Mouse (Mus musculus) spleen, adult 2 months (tissue): Measurements from ENCODE around the gene F3. TPM values are rescaled to one million over a fixed set of nuclear protein-coding genes. Genes with fewer than 3 reads are reported as not detected.

Experiments used
- DNase-seq, 2 experiments: peaks; one replicate each; pipeline versions ENCODE4 v3.0.0 to v3.0.0-alpha.2; 2012 to 2021; ENCODE audit warnings: low spot score in 2 of 2, low read depth in 1 of 2
- H3K27ac ChIP-seq: fragments of 200-500 bp; 2 replicates; pipeline ENCODE4 v1.5.1; 2012; ENCODE audit warnings: low read length, inconsistent platforms; ENCODE audit not compliant: insufficient read depth
- H3K27me3 ChIP-seq: fragments of 200-500 bp; 2 replicates; pipeline ENCODE4 v1.6.1; 2012; ENCODE audit warnings: mild to moderate bottlenecking, moderate library complexity, low read length, inconsistent platforms; ENCODE audit not compliant: control insufficient read depth, insufficient read depth
- H3K36me3 ChIP-seq: fragments of 200-500 bp; 2 replicates; pipeline ENCODE4 v1.6.1; 2012; ENCODE audit warnings: mild to moderate bottlenecking, low read length, inconsistent platforms; ENCODE audit not compliant: control insufficient read depth, insufficient read depth
- H3K4me1 ChIP-seq: fragments of 200-500 bp; 2 replicates; pipeline ENCODE4 v1.6.1; 2011; ENCODE audit warnings: inconsistent platforms; ENCODE audit not compliant: control insufficient read depth, insufficient read depth, insufficient read length
- H3K4me3 ChIP-seq: fragments of 200-500 bp; 2 replicates; pipeline ENCODE4 v1.5.1; 2011; ENCODE audit warnings: mild to moderate bottlenecking, inconsistent platforms; ENCODE audit not compliant: insufficient read depth, insufficient read length; ENCODE audit errors: extremely low read depth
- CTCF ChIP-seq: fragments of 200-500 bp; IDR thresholded peaks from 2 replicates; pipeline ENCODE4 v1.5.1; 2011; ENCODE audit warnings: mild to moderate bottlenecking, inconsistent platforms; ENCODE audit not compliant: insufficient read depth, insufficient read length, insufficient replicate concordance; ENCODE audit errors: extremely low read depth
- POLR2A ChIP-seq: fragments of 200-500 bp; IDR thresholded peaks from 2 replicates; pipeline ENCODE4 v1.6.1; 2011; ENCODE audit warnings: low read depth, low read length, inconsistent platforms
- WGBS: fragments of 180-500 bp; shearing (Covaris S2); methylation state at CpG from one replicate; pipeline ENCODE4 v1.1.7; 2018; 5-methylcytosine and 5-hydroxymethylcytosine counted together
- polyA plus RNA-seq: library from polyadenylated mRNA; depleted of rRNA; stranded (reverse); fragments of >200 nt; gene quantifications from 2 replicates; pipeline ENCODE4 v1.2.3, GENCODE M21; 2012

The F3 gene
- polyA plus RNA-seq, 1 experiment = 3.1 TPM

DNA sequence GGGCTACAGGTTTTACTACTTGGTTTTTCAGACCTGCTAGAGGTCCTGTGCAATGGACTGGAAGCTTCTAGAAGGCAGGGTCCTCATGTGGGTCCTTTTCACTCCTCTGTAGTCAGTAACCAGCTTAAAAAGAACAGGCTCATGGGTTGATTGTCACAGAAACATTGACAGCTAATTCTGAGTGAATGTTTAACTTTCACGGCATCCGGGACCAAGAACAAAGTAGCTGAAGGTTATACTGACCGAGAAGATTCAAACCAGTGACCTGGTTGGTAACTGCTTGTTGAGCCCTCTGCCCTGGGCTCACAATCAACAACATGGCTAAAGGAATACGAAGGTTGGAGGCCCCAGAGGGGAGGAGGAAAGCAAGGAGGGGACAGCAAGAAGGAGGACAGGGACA lies 38.4 kb upstream of the F3 start:
- WGBS = 90% methylated on average over 4 of the region's 4 CpGs
- Histone ChIP-seq H3K4me1 (no peaks in the 10 kb centered on the region), H3K27me3 (no peaks in the 10 kb centered on the region), H3K4me3 (no peak overlapping the region), H3K36me3 (no peaks in the 10 kb centered on the region), H3K27ac (no peak overlapping the region)
- no peak for DNase-seq
- TF ChIP-seq POLR2A (no peak), CTCF (no peak)

- Histone ChIP-seq H3K36me3 (no peaks in the 10 kb centered on the region), H3K4me1 (no peaks in the 10 kb centered on the region), H3K27me3 (no peaks in the 10 kb centered on the region), H3K27ac (no peak overlapping the region), H3K4me3 (no peak overlapping the region)
- WGBS = 79% methylated on average over 1 of the region's 1 CpGs
- no peak for TF ChIP-seq CTCF
- no peak for TF ChIP-seq POLR2A
- no peak for DNase-seq
Measured at GRCm38 (mm10) chr3:121685985-121686384, 37.4 kb upstream of the F3 start.

GRCm38 (mm10) chr3:121686408-121686911 lies 36.9 kb upstream of the F3 start:
- no peak for DNase-seq
- Histone ChIP-seq H3K4me1 (no peaks in the 10 kb centered on the region), H3K27me3 (no peaks in the 10 kb centered on the region), H3K4me3 (no peak overlapping the region), H3K36me3 (no peaks in the 10 kb centered on the region), H3K27ac (no peak overlapping the region)
- WGBS = 91% methylated on average over 4 of the region's 4 CpGs
- TF ChIP-seq CTCF (no peak), POLR2A (no peak)

GRCm38 (mm10) chr3:121687741-121688140 lies 35.6 kb upstream of the F3 start:
- H3K4me3 ChIP-seq = no peak overlapping the region

DNA sequence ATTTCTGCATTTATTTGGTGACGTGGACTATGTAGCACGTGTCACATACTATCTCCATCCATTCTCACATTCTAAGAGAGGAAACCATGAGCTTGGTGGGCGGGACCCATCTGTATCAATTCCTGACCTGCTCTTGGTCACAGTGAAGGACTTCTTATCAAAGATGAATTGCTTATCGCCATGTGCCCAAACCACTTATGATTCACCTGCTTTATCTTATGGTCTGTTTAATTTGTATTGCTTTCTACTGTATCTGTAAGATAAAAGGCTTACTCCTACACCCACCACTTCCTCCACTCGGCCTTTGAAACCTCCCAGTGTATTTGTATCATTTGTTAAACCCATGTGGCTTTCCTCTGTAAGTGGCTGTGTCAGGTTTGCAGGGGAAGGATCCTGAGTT lies 34.3 kb upstream of the F3 start:
- no peaks in the 10 kb centered on the region for H3K27me3 ChIP-seq
- no peak overlapping the region for H3K4me3 ChIP-seq
- H3K4me1 ChIP-seq = no peaks in the 10 kb centered on the region
- no peaks in the 10 kb centered on the region for H3K36me3 ChIP-seq
- H3K27ac ChIP-seq = no peak overlapping the region
- WGBS = 57% methylated on average over 5 of the region's 5 CpGs
- no peak for DNase-seq
- TF ChIP-seq CTCF (no peak), POLR2A (no peak)

More at GRCm38 (mm10) chr3:121687741-121688140, 35.6 kb upstream of the F3 start:
- Histone ChIP-seq H3K27me3 (no peaks in the 10 kb centered on the region), H3K36me3 (no peaks in the 10 kb centered on the region), H3K4me1 (no peaks in the 10 kb centered on the region), H3K27ac (no peak overlapping the region)
- DNase-seq = no peak
- TF ChIP-seq POLR2A (no peak), CTCF (no peak)
- WGBS = 85% methylated on average over 3 of the region's 3 CpGs

GRCm38 (mm10) chr3:121689697-121690096 lies 33.6 kb upstream of the F3 start:
- no peak overlapping the region for H3K4me3 ChIP-seq
- DNase-seq = no peak
- TF ChIP-seq CTCF = no peak
- no peak for TF ChIP-seq POLR2A
- no peaks in the 10 kb centered on the region for H3K27me3 ChIP-seq
- no peak overlapping the region for H3K27ac ChIP-seq
- no peaks in the 10 kb centered on the region for H3K36me3 ChIP-seq
- WGBS = 49% methylated on average over 3 of the region's 3 CpGs
- no peaks in the 10 kb centered on the region for H3K4me1 ChIP-seq

DNA sequence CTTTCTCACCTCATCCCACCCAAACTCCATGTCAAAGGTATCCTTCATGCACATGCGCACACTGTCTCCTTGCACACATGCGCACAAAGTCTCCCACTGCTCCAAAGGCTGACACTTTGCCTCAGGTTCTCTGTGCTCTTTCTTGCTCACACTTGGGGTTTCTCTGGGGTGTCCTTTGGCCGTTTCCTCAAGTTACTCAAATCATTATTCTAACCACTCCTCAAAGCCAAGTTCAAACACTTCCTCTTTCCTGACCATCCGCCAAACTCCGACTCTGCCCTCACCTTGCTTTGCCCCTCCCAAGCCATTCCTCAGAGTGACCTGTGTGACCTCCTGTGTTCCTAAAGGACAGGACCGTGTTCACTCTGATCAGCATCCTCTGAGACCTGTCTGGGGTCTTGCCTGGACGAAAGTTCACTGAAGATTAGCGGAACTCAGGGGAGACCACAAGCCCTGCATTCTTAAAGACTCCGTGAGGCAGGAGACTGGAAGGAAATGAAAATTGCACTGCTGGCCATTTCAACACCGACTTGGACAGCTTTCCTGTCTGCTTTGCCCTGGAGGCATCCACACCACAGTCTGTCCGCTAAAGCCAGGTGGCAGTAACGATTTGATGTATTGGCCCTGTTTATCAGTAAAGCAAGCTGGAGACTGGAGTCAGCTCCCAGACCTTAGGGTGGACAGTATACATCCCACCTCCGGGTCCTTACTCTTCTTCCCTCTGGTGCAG lies 30.2 kb upstream of the F3 start:
- WGBS = 37% methylated on average over 13 of the region's 13 CpGs
- Histone ChIP-seq H3K4me1 (no peaks in the 10 kb centered on the region), H3K4me3 (no peak overlapping the region), H3K36me3 (no peaks in the 10 kb centered on the region), H3K27ac (no peak overlapping the region), H3K27me3 (no peaks in the 10 kb centered on the region)
- DNase-seq = no peak
- TF ChIP-seq CTCF = no peak
- no peak for TF ChIP-seq POLR2A
